Mouse (Mus musculus) cerebellum, adult 9-10 months (tissue): Measurements from ENCODE around the gene Ablim2.

Experiments
- DNase-seq: peaks from one replicate; pipeline ENCODE4 v3.0.0; 2022

Gene Ablim2

DNA sequence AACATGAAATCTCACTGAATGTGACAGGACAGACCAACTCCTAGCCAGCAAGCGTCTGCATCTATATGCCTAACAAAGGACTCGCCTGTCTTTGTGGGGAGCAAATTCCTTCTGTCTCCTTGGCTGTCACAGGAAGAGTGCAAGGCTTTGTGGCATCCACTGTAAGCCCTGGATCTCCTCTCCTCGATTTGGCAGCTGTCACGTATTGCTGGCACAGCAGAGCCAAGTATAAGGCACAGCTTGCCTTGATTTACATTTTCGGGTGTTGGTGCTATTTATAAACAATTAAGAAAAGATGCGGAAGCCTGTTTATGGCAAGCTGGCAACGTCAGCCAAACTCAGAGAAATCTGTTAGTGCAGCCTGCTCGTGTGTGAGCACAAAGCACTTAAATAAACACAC is 160.7 kb downstream of the Ablim2 start:
- no peak for DNase-seq

GRCm38 (mm10) chr5:35920076-35920475 is 162.4 kb downstream of the Ablim2 start:
- no peak for DNase-seq

- DNase-seq, result no peak
Observed at GRCm38 (mm10) chr5:35920557-35920956, 162.9 kb downstream of the Ablim2 start.

DNA sequence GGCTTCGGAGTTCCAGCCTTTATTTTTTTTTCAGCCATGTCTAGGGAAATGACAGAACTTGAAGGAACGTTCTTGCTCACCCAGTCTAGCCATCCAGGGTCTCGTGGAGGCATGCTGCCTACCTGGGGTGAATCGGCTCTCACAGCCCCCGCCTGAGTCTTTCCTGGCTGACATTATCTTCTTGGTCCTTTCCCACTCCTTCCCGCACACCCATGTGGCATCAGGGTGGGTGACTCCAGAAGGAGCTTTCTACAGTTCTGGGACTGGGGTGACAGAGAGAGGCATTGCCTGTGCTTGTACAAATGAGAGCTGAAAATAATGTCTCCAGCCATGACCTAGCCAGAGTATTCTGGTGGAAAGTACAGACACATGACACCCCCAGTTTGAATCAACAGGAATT is 163.5 kb downstream of the Ablim2 start:
- no peak for DNase-seq

DNA sequence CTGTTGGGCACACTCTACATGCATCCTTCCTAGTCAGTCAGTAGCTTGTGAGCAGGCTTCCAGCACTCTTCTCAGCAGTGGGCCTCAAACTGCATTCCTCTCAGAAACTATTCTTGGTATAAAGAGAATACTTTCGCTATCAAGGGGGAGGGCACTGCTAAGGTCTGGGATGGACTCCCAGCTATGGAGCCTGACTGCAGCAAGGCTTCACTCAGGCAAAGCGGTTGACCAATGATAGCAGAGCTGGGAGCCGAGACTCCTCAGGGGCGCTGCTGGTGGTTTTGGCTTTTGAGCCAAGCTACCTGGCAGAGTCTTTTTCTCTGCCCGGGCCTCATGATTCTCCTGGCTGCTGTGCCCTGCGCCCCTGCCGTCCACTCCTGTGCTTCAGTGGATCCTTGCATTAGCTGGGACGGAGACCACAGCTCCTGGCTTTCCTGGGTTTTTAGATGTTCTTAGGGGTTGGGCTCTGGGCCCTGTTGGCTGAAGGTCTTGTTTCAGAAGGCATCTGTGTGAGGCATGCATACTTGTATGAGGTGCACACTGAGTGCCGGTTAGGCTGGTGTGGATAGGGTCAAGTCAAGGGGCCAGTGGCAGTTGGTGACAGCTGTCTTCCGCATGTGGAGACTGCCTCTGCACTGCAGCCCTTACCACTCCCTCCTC is 164.0 kb downstream of the Ablim2 start:
- no peak for DNase-seq

DNA sequence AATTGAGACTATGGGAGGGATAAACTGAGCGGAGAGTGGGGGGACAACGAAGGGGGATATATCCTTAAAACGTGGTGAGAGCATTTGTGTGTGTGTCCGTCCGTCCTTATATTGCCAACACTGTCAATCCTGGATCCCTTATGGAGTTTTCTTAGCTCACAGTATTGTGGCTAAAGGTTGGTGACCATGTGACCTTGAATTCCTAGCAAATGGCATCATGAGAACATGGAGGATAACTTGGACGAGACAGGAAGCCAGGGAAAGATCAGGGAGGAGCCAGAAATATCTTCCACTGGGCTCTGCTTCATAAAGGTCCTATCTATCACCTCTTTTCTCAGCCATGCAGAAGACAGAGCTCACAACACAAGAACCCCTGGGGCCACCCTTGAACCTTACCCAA is 165.8 kb downstream of the Ablim2 start:
- no peak for DNase-seq

GRCm38 (mm10) chr5:35925171-35925634 is 167.5 kb downstream of the Ablim2 start:
- DNase-seq, result peak; percentile 68

- no peak for DNase-seq
Observed at GRCm38 (mm10) chr5:35926511-35926910, 168.8 kb downstream of the Ablim2 start.

DNA sequence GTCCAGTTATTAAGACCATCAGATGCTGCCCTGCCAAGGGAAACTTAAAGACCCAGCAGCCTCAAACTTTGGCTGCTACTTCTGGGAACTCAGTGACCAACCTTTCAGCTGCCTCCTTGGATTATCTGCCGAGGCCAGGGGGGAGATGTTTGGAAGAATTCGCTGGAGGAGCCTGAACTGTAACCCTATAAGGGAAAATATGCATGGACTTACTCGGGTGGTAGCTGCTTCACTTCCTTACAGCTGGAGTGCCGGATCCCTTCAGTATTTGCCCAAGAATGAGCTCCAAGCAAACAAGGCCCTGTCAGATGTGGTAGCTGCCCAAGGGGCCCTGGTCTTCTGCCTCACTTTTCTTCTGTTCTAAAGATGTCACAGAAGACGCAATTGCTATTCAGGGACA is 173.6 kb downstream of the Ablim2 start:
- no peak for DNase-seq

DNA sequence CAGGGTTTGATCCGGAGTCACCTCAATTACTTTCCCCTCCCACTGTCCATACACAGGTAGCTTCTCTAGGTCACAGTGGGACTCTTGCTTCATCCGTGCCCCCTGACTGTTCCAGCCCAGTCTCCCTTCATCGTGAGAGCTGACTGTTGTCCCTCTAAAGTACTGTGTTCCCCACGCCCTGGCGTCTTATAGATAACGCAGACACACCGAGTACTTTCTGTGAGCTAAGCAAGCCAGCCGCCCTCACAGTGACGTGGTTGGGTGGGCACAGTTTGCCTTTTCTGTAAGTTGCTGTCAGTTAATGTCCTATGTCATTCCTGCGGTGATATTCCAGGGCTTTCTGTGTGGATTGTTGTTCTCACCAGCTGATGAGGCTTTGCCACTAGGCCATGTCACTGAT is 175.4 kb downstream of the Ablim2 start:
- DNase-seq, result no peak
